Mouse (Mus musculus): ENCODE results near the gene Dct. TPM values are rescaled to one million over a fixed set of nuclear protein-coding genes. Genes with fewer than 3 reads are reported as not detected.

Dct gene
- polyA plus RNA-seq (2015; fragmentation: Nextera tagmentation; extraction: Ambion mirVana), result 0.55 and 0.78 TPM in 2 replicates

DNA sequence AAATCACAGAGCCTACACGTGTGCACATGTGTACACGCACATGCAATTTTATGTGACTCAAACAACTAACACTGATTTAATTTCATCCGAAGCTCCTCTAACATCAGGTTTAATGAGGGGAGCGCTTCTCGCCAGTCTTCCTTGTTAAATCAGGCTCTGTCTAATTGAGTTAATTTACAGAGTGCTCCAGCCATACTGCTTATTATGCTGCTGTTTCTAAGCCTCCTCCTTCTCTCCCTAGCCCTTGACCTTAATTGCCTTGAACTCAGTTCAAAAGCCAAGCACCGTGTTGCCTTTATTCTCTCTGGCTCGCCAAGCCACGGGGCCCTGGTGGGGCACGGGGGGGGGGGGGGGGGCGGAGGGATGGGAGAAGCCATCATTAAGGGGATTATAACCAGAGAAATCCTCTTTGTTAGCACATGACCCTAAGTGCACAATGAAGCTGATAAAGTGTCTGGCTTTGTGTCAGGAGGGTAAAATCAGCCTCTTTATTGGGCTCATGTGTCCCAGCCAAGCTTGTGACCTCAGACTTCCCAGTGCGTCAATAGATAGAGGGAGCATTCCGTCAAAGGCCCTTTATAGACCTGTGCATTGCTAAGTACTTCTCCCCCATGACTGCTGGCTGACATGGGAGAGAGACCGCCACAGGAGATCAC lies at the start of gene Dct:
Gene Dct (minus strand): TSS at position 270 of the 656 bp plus-strand sequence.

Other genes starting within 250 kb of the Dct start
- gene Tgds, start 80.5 kb upstream of the Dct start, polyA plus RNA-seq (2015; fragmentation: Nextera tagmentation; extraction: Ambion mirVana), result 12.1 and 14.1 TPM in 2 replicates
- gene Gpr180, start 84.9 kb upstream of the Dct start, polyA plus RNA-seq (2015; fragmentation: Nextera tagmentation; extraction: Ambion mirVana), result 51.3 and 52.1 TPM in 2 replicates
- gene Sox21, start 184.8 kb upstream of the Dct start, polyA plus RNA-seq (2015; fragmentation: Nextera tagmentation; extraction: Ambion mirVana), result 4.7 and 7.2 TPM in 2 replicates
- not detected in 2 replicates for gene Gm9376, start 214.7 kb upstream of the Dct start, polyA plus RNA-seq (2015; fragmentation: Nextera tagmentation; extraction: Ambion mirVana)